Mouse (Mus musculus): Measurements from ENCODE around the gene Cdadc1. TPM values are rescaled to one million over a fixed set of nuclear protein-coding genes. Genes with fewer than 3 reads are reported as not detected.

Gene Cdadc1
- polyA plus RNA-seq, 1 experiment from 2014 or later, result 35.5 TPM

- Histone ChIP-seq H3K9me3 (ENCODE audit: control insufficient read depth, low read length) (no peaks in the 10 kb centered on the region), H3K27me3 (ENCODE audit: control insufficient read depth, insufficient read depth, low read length) (no peaks in the 10 kb centered on the region), H3K9ac (ENCODE audit: low read depth, low read length) (no peak overlapping the region)
These were observed 42.7 kb downstream of the Cdadc1 start for GRCm38 (mm10) chr14:59555018-59555417.

GRCm38 (mm10) chr14:59554025-59554424 lies 43.7 kb downstream of the Cdadc1 start:
- Histone ChIP-seq H3K4me2 (replicated peaks; ENCODE audit: low read depth, low read length) (no peak overlapping the region), H3K27ac (ENCODE audit: low read depth, low read length) (no peak overlapping the region), H3K27me3 (ENCODE audit: control insufficient read depth, insufficient read depth, low read length) (no peaks in the 10 kb centered on the region), H3K4me1 (ENCODE audit: control insufficient read depth, insufficient read depth, low read length) (0 out of 2 replicates have a peak, but pooled peaks cover 3% of the 10 kb centered on the region), H3K9me3 (ENCODE audit: control insufficient read depth, low read length) (no peaks in the 10 kb centered on the region), H3K9ac (ENCODE audit: low read depth, low read length) (no peak overlapping the region), H3K4me3 (ENCODE audit: low read length) (no peak overlapping the region), H3K36me3 (ENCODE audit: control insufficient read depth, insufficient read depth, low read length) (no peaks in the 10 kb centered on the region)
- WGBS, result 84% methylated on average over 5 of the region's 5 CpGs
- no peak for ATAC-seq (ENCODE audit: low FRiP score, low TSS enrichment)

More at GRCm38 (mm10) chr14:59555018-59555417, 42.7 kb downstream of the Cdadc1 start:
- 50% methylated on average over 8 of the region's 8 CpGs for WGBS
- no peaks in the 10 kb centered on the region for H3K36me3 ChIP-seq (ENCODE audit: control insufficient read depth, insufficient read depth, low read length)
- H3K4me2 ChIP-seq (replicated peaks; ENCODE audit: low read depth, low read length), result no peak overlapping the region
- no peak overlapping the region for H3K4me3 ChIP-seq (ENCODE audit: low read length)
- no peak for ATAC-seq (ENCODE audit: low FRiP score, low TSS enrichment)
- no peak overlapping the region for H3K27ac ChIP-seq (ENCODE audit: low read depth, low read length)
- 0 out of 2 replicates have a peak, but pooled peaks cover 3% of the 10 kb centered on the region for H3K4me1 ChIP-seq (ENCODE audit: control insufficient read depth, insufficient read depth, low read length)

GRCm38 (mm10) chr14:59551956-59552355 lies 45.8 kb downstream of the Cdadc1 start:
- ATAC-seq (ENCODE audit: low FRiP score, low TSS enrichment), result peak; percentile 47; the same call in 1 of the 2 replicates
- 0 out of 2 replicates have a peak, but pooled peaks cover 3% of the 10 kb centered on the region for H3K4me1 ChIP-seq (ENCODE audit: control insufficient read depth, insufficient read depth, low read length)
- no peaks in the 10 kb centered on the region for H3K36me3 ChIP-seq (ENCODE audit: control insufficient read depth, insufficient read depth, low read length)
- no peaks in the 10 kb centered on the region for H3K27me3 ChIP-seq (ENCODE audit: control insufficient read depth, insufficient read depth, low read length)
- 31% methylated on average over 8 of the region's 8 CpGs for WGBS
- H3K4me3 ChIP-seq (ENCODE audit: low read length), result no peak overlapping the region
- H3K9me3 ChIP-seq (ENCODE audit: control insufficient read depth, low read length), result no peaks in the 10 kb centered on the region
- no peak overlapping the region for H3K27ac ChIP-seq (ENCODE audit: low read depth, low read length)
- no peak overlapping the region for H3K4me2 ChIP-seq (replicated peaks; ENCODE audit: low read depth, low read length)
- no peak overlapping the region for H3K9ac ChIP-seq (ENCODE audit: low read depth, low read length)

GRCm38 (mm10) chr14:59550841-59551240 lies 46.9 kb downstream of the Cdadc1 start:
- no peak overlapping the region for H3K4me3 ChIP-seq (ENCODE audit: low read length)
- no peak for ATAC-seq (ENCODE audit: low FRiP score, low TSS enrichment)
- 0 out of 2 replicates have a peak, but pooled peaks cover 3% of the 10 kb centered on the region for H3K4me1 ChIP-seq (ENCODE audit: control insufficient read depth, insufficient read depth, low read length)
- H3K36me3 ChIP-seq (ENCODE audit: control insufficient read depth, insufficient read depth, low read length), result no peaks in the 10 kb centered on the region
- H3K4me2 ChIP-seq (replicated peaks; ENCODE audit: low read depth, low read length), result no peak overlapping the region
- no peak overlapping the region for H3K27ac ChIP-seq (ENCODE audit: low read depth, low read length)
- no peak overlapping the region for H3K9ac ChIP-seq (ENCODE audit: low read depth, low read length)
- no peaks in the 10 kb centered on the region for H3K27me3 ChIP-seq (ENCODE audit: control insufficient read depth, insufficient read depth, low read length)
- H3K9me3 ChIP-seq (ENCODE audit: control insufficient read depth, low read length), result no peaks in the 10 kb centered on the region
- 79% methylated on average over 2 of the region's 2 CpGs for WGBS

DNA sequence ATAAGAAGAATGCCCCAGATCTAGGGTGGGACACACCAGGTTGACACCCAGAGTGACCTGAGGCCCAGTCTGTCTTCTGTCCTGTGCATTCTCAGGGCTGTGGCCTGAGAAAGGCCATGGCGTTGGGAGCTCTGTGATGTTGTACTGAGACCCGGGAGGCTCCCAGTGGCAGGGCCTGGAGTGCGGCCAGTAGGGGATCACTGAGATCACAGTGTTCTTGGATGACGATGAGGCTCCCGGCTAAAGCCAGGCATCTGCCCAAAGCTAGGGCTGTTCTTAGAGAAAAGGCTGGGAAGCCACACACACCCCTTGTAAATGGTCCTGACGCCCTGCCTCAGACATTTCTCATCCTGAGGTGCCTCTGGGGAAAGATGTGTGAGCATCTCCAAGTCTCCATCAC lies 48.7 kb downstream of the Cdadc1 start:
- Histone ChIP-seq H3K27me3 (ENCODE audit: control insufficient read depth, insufficient read depth, low read length) (no peaks in the 10 kb centered on the region), H3K9me3 (ENCODE audit: control insufficient read depth, low read length) (no peaks in the 10 kb centered on the region), H3K4me3 (ENCODE audit: low read length) (no peak overlapping the region), H3K4me2 (replicated peaks; ENCODE audit: low read depth, low read length) (no peak overlapping the region), H3K4me1 (ENCODE audit: control insufficient read depth, insufficient read depth, low read length) (0 out of 2 replicates have a peak, but pooled peaks cover 3% of the 10 kb centered on the region), H3K36me3 (ENCODE audit: control insufficient read depth, insufficient read depth, low read length) (no peaks in the 10 kb centered on the region), H3K9ac (ENCODE audit: low read depth, low read length) (no peak overlapping the region), H3K27ac (ENCODE audit: low read depth, low read length) (no peak overlapping the region)
- 74% methylated on average over 6 of the region's 6 CpGs for WGBS
- no peak for ATAC-seq (ENCODE audit: low FRiP score, low TSS enrichment)

DNA sequence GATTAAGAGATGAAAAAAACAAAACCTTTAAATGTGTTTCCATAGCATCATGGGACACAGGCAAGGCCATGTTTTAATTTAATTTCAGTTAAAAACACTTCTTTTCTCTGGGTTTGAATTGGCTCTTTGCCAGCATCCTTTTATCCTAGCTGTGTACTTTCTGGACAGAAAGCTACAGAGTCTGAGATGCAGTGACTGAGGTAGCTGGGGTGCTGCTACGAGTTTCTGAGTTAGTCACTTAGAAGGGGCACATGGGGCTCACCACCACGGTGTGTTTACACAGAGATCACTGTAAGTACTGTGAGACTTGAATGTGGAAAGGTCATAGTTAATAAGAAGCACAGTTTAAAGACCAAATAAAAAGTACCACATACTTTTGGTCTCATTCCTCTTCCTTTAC lies 49.2 kb downstream of the Cdadc1 start:
- no peaks in the 10 kb centered on the region for H3K27me3 ChIP-seq (ENCODE audit: control insufficient read depth, insufficient read depth, low read length)
- H3K27ac ChIP-seq (ENCODE audit: low read depth, low read length), result no peak overlapping the region
- H3K4me3 ChIP-seq (ENCODE audit: low read length), result no peak overlapping the region
- no peaks in the 10 kb centered on the region for H3K36me3 ChIP-seq (ENCODE audit: control insufficient read depth, insufficient read depth, low read length)
- H3K4me2 ChIP-seq (replicated peaks; ENCODE audit: low read depth, low read length), result no peak overlapping the region
- no peak for ATAC-seq (ENCODE audit: low FRiP score, low TSS enrichment)
- H3K9me3 ChIP-seq (ENCODE audit: control insufficient read depth, low read length), result no peaks in the 10 kb centered on the region
- 59% methylated on average over 2 of the region's 2 CpGs for WGBS
- no peak overlapping the region for H3K9ac ChIP-seq (ENCODE audit: low read depth, low read length)
- 0 out of 2 replicates have a peak, but pooled peaks cover 3% of the 10 kb centered on the region for H3K4me1 ChIP-seq (ENCODE audit: control insufficient read depth, insufficient read depth, low read length)

GRCm38 (mm10) chr14:59547530-59547929 lies 50.2 kb downstream of the Cdadc1 start:
- H3K27ac ChIP-seq (ENCODE audit: low read depth, low read length), result no peak overlapping the region
- no peak overlapping the region for H3K9ac ChIP-seq (ENCODE audit: low read depth, low read length)
- no peaks in the 10 kb centered on the region for H3K36me3 ChIP-seq (ENCODE audit: control insufficient read depth, insufficient read depth, low read length)
- ATAC-seq (ENCODE audit: low FRiP score, low TSS enrichment), result no peak
- no peak overlapping the region for H3K4me3 ChIP-seq (ENCODE audit: low read length)
- H3K27me3 ChIP-seq (ENCODE audit: control insufficient read depth, insufficient read depth, low read length), result no peaks in the 10 kb centered on the region
- H3K9me3 ChIP-seq (ENCODE audit: control insufficient read depth, low read length), result no peaks in the 10 kb centered on the region
- no peak overlapping the region for H3K4me2 ChIP-seq (replicated peaks; ENCODE audit: low read depth, low read length)
- 0 out of 2 replicates have a peak, but pooled peaks cover 3% of the 10 kb centered on the region for H3K4me1 ChIP-seq (ENCODE audit: control insufficient read depth, insufficient read depth, low read length)
- 33% methylated on average over 5 of the region's 5 CpGs for WGBS

GRCm38 (mm10) chr14:59546162-59546880 lies 51.4 kb downstream of the Cdadc1 start:
- Histone ChIP-seq H3K4me2 (replicated peaks; ENCODE audit: low read depth, low read length) (no peak overlapping the region), H3K27ac (ENCODE audit: low read depth, low read length) (no peak overlapping the region), H3K36me3 (ENCODE audit: control insufficient read depth, insufficient read depth, low read length) (no peaks in the 10 kb centered on the region), H3K4me1 (ENCODE audit: control insufficient read depth, insufficient read depth, low read length) (no peaks in the 10 kb centered on the region), H3K9ac (ENCODE audit: low read depth, low read length) (no peak overlapping the region), H3K27me3 (ENCODE audit: control insufficient read depth, insufficient read depth, low read length) (no peaks in the 10 kb centered on the region), H3K4me3 (ENCODE audit: low read length) (no peak overlapping the region), H3K9me3 (ENCODE audit: control insufficient read depth, low read length) (no peaks in the 10 kb centered on the region)
- 79% methylated on average over 7 of the region's 7 CpGs for WGBS
- no peak for ATAC-seq (ENCODE audit: low FRiP score, low TSS enrichment)

- H3K4me3 ChIP-seq (ENCODE audit: low read length), result no peak overlapping the region
- no peaks in the 10 kb centered on the region for H3K27me3 ChIP-seq (ENCODE audit: control insufficient read depth, insufficient read depth, low read length)
- H3K9me3 ChIP-seq (ENCODE audit: control insufficient read depth, low read length), result no peaks in the 10 kb centered on the region
- no peaks in the 10 kb centered on the region for H3K4me1 ChIP-seq (ENCODE audit: control insufficient read depth, insufficient read depth, low read length)
- no peak for ATAC-seq (ENCODE audit: low FRiP score, low TSS enrichment)
- WGBS, result 62% methylated on average over 5 of the region's 5 CpGs
- H3K36me3 ChIP-seq (ENCODE audit: control insufficient read depth, insufficient read depth, low read length), result peaks cover 4% of the 10 kb centered on the region; the same call in 1 of the 2 replicates
- no peak overlapping the region for H3K4me2 ChIP-seq (replicated peaks; ENCODE audit: low read depth, low read length)
- no peak overlapping the region for H3K27ac ChIP-seq (ENCODE audit: low read depth, low read length)
- H3K9ac ChIP-seq (ENCODE audit: low read depth, low read length), result no peak overlapping the region
These were observed 53.8 kb downstream of the Cdadc1 start for GRCm38 (mm10) chr14:59543956-59544355.
